Mouse (Mus musculus) liver, embryonic 12.5 days (tissue): ENCODE data around the gene Rab44. TPM values are rescaled to one million over a fixed set of nuclear protein-coding genes. Genes with fewer than 3 reads are reported as not detected.
A peak's percentile ranks its signal among the peaks of the same experiment; 100 is the strongest.

Source experiments
- ATAC-seq: fragments of 200-750 bp; cut with Nextera tagmentation; 2 replicates; pipeline ENCODE4 v1.8.0; 2017; ENCODE audit warnings: moderate number of reproducible peaks, mild to moderate bottlenecking, moderate library complexity
- H3K27ac ChIP-seq: fragments of 300-500 bp; sonication (generic); 2 replicates; pipeline ENCODE4 v1.5.1; 2016; ENCODE audit warnings: mild to moderate bottlenecking
- H3K27me3 ChIP-seq: fragments of 300-500 bp; sonication (generic); replicated peaks from 2 replicates; pipeline ENCODE4 v1.6.1; 2016; ENCODE audit warnings: mild to moderate bottlenecking, moderate library complexity
- H3K36me3 ChIP-seq: fragments of 300-500 bp; sonication (generic); 2 replicates; pipeline ENCODE4 v1.6.1; 2016; ENCODE audit warnings: mild to moderate bottlenecking, moderate library complexity
- H3K4me1 ChIP-seq: fragments of 300-500 bp; sonication (generic); 2 replicates; pipeline ENCODE4 v1.6.1; 2016
- H3K4me2 ChIP-seq: fragments of 300-500 bp; sonication (generic); 2 replicates; pipeline ENCODE4 v1.6.1; 2016; ENCODE audit warnings: mild to moderate bottlenecking, moderate library complexity
- H3K4me3 ChIP-seq: fragments of 300-500 bp; sonication (generic); 2 replicates; pipeline ENCODE4 v1.5.1; 2016; ENCODE audit warnings: mild to moderate bottlenecking, moderate library complexity
- H3K9ac ChIP-seq: fragments of 300-500 bp; sonication (generic); 2 replicates; pipeline ENCODE4 v1.6.1; 2016; ENCODE audit warnings: mild to moderate bottlenecking, moderate library complexity
- H3K9me3 ChIP-seq: fragments of 300-500 bp; sonication (generic); replicated peaks from 2 replicates; pipeline ENCODE4 v1.6.1; 2016; ENCODE audit warnings: mild to moderate bottlenecking, moderate library complexity
- WGBS: fragments of 180-500 bp; shearing (Covaris S2); methylation state at CpG from one replicate; pipeline ENCODE4 v1.1.7; 2016; ENCODE audit not compliant: insufficient replicate concordance; 5-methylcytosine and 5-hydroxymethylcytosine counted together
- polyA plus RNA-seq: library from polyadenylated mRNA; unstranded; fragments of >200 nt; fragmentation: Nextera tagmentation; extraction: Ambion mirVana; gene quantifications from 2 replicates; pipeline ENCODE4 v1.2.1, GENCODE M21; 2016

Rab44 gene
- polyA plus RNA-seq, 1 experiment from 2014 or later: 5.0 TPM

DNA sequence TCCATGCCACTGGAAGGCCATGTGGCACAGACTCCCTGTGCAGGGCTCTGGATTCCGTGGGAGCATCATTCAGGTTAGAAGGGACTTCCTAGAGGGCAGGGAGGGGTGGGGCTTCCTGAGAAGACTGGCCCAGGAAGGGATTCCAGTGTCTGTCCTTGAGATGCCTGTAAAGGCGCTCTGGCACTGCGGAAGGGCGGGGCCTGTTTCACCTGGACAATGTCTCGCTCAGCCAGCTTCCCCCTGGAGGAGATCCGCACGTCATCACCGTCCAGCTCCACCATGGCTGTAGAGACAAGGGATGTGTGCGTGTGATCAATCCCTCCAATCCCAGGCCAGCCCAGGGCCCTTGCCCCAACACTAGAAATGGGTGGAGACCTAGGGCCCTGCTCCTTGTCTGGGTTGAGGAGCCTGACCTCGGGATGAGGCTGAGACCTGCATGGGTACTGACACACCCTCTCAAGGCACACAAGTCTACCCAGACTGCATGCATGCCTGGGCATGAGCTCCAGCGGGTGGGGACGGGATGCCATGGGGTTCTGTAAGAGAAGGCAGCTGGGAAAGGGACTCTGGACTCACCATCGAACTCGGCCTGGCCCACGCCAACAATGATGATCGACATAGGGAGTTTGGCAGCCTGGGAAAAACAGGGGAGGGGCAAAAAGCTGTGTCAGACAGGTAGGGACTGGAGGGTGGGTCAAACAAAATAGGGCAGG is 46.0 kb downstream of the Rab44 start:
- no peak overlapping the region for H3K4me3 ChIP-seq
- ATAC-seq: no peak
- peaks cover 15% of the 10 kb centered on the region for H3K4me1 ChIP-seq
- H3K27me3 ChIP-seq: peaks cover 13% of the 10 kb centered on the region; the same call in 1 of the 2 replicates
- H3K9ac ChIP-seq: no peak overlapping the region
- H3K9me3 ChIP-seq: no peaks in the 10 kb centered on the region
- H3K4me2 ChIP-seq: no peak overlapping the region
- WGBS: 70% methylated on average over 16 of the region's 16 CpGs
- H3K27ac ChIP-seq: no peak overlapping the region
- H3K36me3 ChIP-seq: no peaks in the 10 kb centered on the region

DNA sequence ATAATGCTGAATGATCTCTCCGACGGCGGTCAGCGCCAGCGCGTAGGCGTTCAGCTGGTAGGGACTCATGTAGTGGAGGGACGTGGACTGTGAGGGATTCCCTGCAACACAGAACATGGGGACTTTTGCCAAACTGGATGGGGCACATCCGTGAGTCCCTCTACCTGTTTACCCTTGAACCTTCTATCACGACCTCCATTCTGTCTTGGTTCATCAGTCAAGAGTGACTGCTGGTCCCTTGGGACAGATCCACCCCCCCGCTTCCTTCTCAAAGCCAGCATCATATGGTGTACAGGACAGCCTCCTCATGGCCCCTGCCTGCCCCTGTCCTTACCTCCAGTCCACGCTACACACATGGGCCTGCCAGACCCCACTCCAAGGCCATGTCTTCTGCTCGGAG is 48.4 kb downstream of the Rab44 start:
- H3K4me1 ChIP-seq: peaks cover 37% of the 10 kb centered on the region
- H3K4me3 ChIP-seq: no peak overlapping the region
- no peak for ATAC-seq
- no peak overlapping the region for H3K27ac ChIP-seq
- H3K27me3 ChIP-seq: peaks cover 21% of the 10 kb centered on the region; the same call in 1 of the 2 replicates
- H3K9me3 ChIP-seq: no peaks in the 10 kb centered on the region
- no peaks in the 10 kb centered on the region for H3K36me3 ChIP-seq
- WGBS: 88% methylated on average over 13 of the region's 13 CpGs
- H3K9ac ChIP-seq: no peak overlapping the region
- H3K4me2 ChIP-seq: no peak overlapping the region

DNA sequence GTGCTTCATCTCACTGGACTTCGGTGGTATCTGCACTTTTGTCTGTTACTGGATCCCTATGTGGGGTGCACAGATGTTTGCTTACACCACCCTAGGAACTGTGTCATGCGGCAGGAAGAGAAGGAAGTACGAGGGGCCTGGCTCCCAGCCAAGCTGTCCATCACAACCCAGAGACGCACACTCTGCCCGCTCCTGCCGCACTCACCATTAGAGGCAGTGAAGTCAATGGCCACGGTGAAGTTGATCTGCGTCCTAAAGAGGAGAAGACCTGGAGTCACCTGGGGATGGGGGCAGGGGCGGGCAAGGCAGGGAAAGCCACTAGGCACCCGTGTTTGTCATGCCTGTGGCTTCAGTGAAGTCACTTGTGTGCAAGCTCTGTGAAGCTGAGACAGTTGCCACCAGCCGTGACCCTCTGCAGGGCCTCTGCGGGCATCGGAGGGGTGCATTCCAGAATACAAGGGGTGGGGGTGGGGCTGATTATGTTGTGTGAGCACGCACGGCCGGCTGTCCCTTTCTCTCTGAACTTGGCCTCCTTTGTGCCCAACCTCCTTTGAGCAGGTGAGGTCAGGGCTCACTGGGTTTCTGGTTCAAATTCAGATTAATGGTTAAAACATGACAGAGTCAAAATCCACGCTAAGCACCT is 50.6 kb downstream of the Rab44 start:
- peaks cover 21% of the 10 kb centered on the region; the same call in 1 of the 2 replicates for H3K27me3 ChIP-seq
- H3K4me3 ChIP-seq: no peak overlapping the region
- no peak overlapping the region for H3K9ac ChIP-seq
- no peaks in the 10 kb centered on the region for H3K36me3 ChIP-seq
- H3K9me3 ChIP-seq: no peaks in the 10 kb centered on the region
- no peak for ATAC-seq
- WGBS: 11% methylated on average over 17 of the region's 17 CpGs
- peak overlapping the region; percentile 24 for H3K4me2 ChIP-seq
- 0 out of 2 replicates have a peak overlapping the region, but pooled peaks have one; percentile 31 for H3K27ac ChIP-seq
- peaks cover 41% of the 10 kb centered on the region for H3K4me1 ChIP-seq

DNA sequence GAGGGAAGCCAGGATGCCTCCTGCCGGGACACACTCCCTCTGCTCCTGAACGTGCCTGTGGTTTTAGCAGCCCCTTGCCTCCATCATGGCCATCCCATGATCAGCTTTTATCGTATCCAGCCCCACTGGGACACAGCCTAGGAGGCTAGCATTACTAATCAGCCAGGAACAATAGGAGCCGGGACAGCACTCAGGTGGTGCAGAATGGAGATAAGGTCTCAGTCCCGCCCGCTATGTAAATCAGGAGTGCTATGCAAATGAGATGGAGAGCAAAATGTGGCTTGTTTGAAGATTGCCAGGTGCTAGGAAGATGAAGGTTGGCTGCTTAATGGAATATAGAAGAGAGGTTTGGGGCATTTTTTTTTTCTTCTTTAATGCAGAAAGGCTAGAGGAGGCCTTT is 51.5 kb downstream of the Rab44 start:
- Histone ChIP-seq H3K9me3 (no peaks in the 10 kb centered on the region), H3K9ac (no peak overlapping the region), H3K4me3 (no peak overlapping the region), H3K27ac (no peak overlapping the region), H3K4me2 (0 out of 2 replicates have a peak overlapping the region, but pooled peaks have one; percentile 24), H3K4me1 (peaks cover 41% of the 10 kb centered on the region), H3K27me3 (peaks cover 21% of the 10 kb centered on the region; the same call in 1 of the 2 replicates), H3K36me3 (no peaks in the 10 kb centered on the region)
- 14% methylated on average over 6 of the region's 6 CpGs for WGBS
- peak; percentile 58; the same call in 1 of the 2 replicates for ATAC-seq

DNA sequence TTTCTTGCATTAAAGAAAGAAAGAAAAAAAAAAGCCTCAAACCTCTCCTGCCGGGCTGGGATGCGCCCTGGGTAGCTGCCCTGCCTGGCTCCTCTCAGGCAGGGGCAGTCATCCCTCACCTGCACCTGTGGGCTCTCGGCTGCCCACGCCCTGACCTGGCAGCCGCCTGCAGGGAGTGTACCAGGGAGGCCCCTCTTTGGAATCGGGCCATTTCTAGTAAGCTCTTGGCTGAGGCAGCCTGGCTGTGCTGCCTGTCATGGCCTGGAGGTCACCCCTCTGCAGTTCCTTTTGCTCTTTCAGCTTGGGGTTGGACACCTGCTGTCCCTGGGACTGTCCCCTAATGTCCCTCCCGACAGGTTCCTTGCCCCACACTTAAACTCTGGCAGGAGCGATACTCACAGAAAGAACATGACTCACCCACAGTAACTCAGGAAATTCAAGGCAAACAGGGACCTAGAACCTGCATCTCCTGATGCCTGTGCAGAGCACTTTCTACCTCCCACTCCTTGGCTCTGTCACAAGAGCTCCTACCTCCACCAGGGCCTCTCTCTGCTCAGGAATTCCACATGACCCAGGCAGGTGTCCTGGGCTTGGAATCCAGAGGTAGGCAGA is 52.1 kb downstream of the Rab44 start:
- Histone ChIP-seq H3K9me3 (no peaks in the 10 kb centered on the region), H3K4me1 (peaks cover 47% of the 10 kb centered on the region), H3K27ac (no peak overlapping the region), H3K4me3 (no peak overlapping the region), H3K4me2 (no peak overlapping the region), H3K36me3 (no peaks in the 10 kb centered on the region), H3K9ac (no peak overlapping the region), H3K27me3 (peaks cover 21% of the 10 kb centered on the region; the same call in 1 of the 2 replicates)
- WGBS: 67% methylated on average over 8 of the region's 8 CpGs
- no peak for ATAC-seq

DNA sequence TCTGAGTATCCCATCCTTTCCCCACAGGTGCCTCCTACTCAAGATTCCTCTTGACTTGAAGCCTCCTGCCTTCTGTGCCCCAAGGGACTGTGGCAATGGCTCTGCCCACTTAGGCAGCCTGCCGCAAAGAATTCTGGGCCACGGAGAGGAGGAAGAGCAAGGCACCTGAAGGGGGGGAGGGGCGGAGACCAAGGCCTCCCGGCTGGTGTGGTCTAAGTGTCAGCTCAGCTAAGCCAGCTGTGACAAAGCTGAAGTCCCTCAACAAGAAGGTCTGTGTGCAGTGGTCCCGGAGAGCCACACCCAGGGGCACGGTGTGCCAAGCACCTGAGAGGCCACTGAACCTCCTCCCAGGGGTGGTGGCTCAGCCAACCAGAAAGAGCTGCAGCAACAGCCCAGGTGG is 53.4 kb downstream of the Rab44 start:
- H3K4me1 ChIP-seq: peaks cover 60% of the 10 kb centered on the region
- ATAC-seq: no peak
- no peak overlapping the region for H3K27ac ChIP-seq
- no peak overlapping the region for H3K4me3 ChIP-seq
- H3K36me3 ChIP-seq: no peaks in the 10 kb centered on the region
- H3K4me2 ChIP-seq: no peak overlapping the region
- H3K9me3 ChIP-seq: no peaks in the 10 kb centered on the region
- H3K27me3 ChIP-seq: peaks cover 21% of the 10 kb centered on the region; the same call in 1 of the 2 replicates
- no peak overlapping the region for H3K9ac ChIP-seq
- WGBS: 54% methylated on average over 6 of the region's 6 CpGs

DNA sequence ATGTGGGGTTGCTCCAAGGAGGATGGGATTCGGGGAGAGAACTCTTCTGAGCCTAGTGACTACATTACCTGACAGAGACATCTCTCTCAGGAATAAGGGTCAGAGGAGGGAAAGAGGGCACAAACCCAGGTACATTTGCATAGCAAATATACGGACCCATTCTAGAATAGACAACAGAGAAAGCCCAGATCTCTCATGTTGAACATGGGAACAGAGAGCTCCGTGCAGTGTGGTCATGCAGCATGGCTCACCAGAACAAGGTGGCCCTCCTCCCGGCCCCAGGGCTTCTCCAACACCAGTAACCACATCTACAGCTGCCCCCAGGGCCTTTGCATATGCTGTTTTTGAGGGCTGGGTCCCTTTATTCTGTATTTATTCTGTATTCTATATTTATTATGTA is 54.5 kb downstream of the Rab44 start:
- Histone ChIP-seq H3K27ac (no peak overlapping the region), H3K27me3 (peaks cover 18% of the 10 kb centered on the region; the same call in 1 of the 2 replicates), H3K9me3 (no peaks in the 10 kb centered on the region), H3K36me3 (no peaks in the 10 kb centered on the region), H3K4me3 (no peak overlapping the region), H3K9ac (no peak overlapping the region), H3K4me1 (peaks cover 63% of the 10 kb centered on the region), H3K4me2 (no peak overlapping the region)
- ATAC-seq: no peak
- 62% methylated on average over 4 of the region's 4 CpGs for WGBS

DNA sequence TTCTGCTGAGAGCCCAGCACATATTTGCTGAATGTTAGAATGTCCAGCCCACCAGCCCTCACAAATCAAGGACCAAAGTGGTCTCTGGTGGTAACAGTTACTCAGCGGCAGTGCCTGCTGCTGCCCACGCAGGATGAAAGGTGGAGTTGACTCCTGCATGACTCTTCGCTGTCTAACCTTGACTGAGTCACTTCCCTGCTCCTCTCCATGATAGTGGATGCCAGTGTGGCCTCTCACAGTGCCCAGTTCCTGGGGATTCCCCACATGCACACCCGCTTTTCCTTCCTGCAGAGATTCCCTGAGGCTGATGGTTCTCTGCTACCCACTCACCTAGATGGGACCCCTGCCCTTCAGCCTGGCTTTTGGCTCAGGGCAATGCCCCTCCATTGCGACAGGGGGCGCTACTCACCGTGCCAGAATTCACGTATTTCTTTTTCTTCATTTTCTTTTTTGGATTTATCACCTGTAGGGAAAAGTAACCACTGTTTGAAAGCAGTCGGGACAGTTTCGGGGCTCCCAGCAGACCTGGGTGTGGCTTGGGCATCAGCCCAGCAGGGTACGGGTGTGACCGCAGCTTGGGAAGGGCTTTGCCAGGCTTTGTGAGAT is 55.2 kb downstream of the Rab44 start:
- no peak overlapping the region for H3K4me2 ChIP-seq
- no peak overlapping the region for H3K4me3 ChIP-seq
- H3K36me3 ChIP-seq: no peaks in the 10 kb centered on the region
- H3K27ac ChIP-seq: no peak overlapping the region
- no peaks in the 10 kb centered on the region for H3K9me3 ChIP-seq
- ATAC-seq: no peak
- peaks cover 56% of the 10 kb centered on the region for H3K4me1 ChIP-seq
- peaks cover 15% of the 10 kb centered on the region; the same call in 1 of the 2 replicates for H3K27me3 ChIP-seq
- 65% methylated on average over 12 of the region's 12 CpGs for WGBS
- H3K9ac ChIP-seq: no peak overlapping the region

DNA sequence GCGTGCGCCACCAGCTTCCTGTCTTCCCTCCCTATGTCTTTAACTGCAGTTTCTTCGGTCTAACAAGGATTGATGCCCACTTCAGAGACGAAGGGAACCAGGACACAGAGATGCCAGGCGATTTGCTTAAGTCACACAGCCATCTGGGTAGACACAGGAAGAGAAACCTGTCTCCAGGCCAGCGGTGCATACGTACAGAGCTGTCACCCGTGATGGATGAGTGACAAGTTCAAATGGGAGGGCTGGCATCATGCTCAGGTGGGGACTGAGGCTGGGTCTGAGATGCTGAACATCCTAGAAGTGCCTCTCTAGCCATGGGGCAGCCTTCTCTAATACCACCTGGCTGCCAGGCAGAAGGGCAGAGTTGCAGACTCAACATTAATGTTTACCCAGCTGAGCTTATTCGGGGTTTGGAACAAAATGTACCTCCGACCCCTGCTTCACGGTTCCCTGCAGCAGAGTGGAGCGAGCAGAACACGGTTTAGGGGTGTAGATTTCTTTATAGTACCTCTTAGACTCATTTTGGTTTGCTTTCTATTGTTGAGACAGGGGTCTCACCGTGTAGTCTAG is 56.6 kb downstream of the Rab44 start:
- Histone ChIP-seq H3K27ac (no peak overlapping the region), H3K27me3 (peaks cover 6% of the 10 kb centered on the region; the same call in 1 of the 2 replicates), H3K9me3 (no peaks in the 10 kb centered on the region), H3K4me2 (no peak overlapping the region), H3K36me3 (no peaks in the 10 kb centered on the region), H3K9ac (no peak overlapping the region), H3K4me1 (peaks cover 42% of the 10 kb centered on the region), H3K4me3 (no peak overlapping the region)
- 59% methylated on average over 14 of the region's 14 CpGs for WGBS
- ATAC-seq: no peak

DNA sequence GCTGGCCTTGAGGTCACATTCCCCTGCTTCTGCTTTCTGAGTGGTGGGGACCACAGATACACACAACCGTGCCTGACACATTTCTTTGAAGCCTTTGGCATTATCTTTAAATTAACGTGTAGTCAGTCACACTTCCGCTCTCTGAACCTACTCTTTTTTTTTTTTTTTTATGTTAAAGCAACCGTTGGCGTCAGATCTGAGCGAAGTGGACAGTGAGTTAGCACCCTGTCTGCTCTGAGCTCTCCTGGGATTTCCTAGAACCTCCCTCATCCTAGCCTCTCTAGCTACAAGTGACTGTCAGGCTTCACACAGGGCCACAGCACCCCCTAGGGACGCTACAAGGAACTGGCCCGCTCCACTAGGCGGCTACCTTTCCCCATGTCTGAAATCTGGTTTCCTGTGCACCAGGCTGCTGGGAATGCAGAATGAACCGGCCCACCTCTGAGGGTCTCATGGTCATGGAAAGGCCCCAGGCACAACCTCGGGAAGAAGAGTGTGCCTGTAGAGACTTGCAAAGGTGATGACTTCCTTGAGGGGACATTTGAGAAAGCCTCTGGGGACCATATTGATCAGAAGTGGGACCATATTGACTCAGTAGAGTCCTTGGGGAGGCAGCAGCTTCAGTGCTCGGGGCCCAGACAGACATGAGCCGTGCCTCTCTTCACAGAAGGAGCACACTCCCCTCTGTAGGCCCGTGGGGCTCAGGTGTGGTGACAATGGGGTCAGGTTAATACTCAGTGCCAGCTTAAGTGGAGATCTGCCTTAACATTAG is 57.2 kb downstream of the Rab44 start:
- peaks cover 5% of the 10 kb centered on the region; the same call in 1 of the 2 replicates for H3K27me3 ChIP-seq
- WGBS: 5% methylated on average over 14 of the region's 14 CpGs
- H3K27ac ChIP-seq: no peak overlapping the region
- no peak overlapping the region for H3K4me3 ChIP-seq
- H3K36me3 ChIP-seq: no peaks in the 10 kb centered on the region
- peak; percentile 58 for ATAC-seq
- no peaks in the 10 kb centered on the region for H3K9me3 ChIP-seq
- peaks cover 35% of the 10 kb centered on the region for H3K4me1 ChIP-seq
- no peak overlapping the region for H3K9ac ChIP-seq
- H3K4me2 ChIP-seq: no peak overlapping the region

DNA sequence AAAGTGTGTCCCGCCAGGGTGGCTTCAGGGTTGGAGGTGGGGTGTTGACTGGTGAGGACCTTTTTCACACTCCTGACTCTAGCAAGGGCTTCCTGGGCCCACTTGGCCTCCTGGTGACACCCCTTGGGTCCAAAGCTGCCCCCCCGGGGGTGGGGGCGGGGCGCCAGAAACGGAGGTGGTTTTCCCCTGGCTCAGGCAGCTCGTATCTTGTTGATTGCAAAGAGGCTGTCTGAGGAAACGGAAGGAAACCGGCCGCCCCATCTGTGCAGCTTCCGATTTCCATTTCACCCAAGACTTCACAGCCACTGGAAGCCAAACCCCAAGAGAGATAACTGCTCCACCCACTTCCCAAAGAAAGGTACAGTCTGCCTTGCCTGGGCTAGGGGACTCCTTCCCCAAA is 58.1 kb downstream of the Rab44 start:
- no peak overlapping the region for H3K4me3 ChIP-seq
- 0 out of 2 replicates have a peak, but pooled peaks cover 6% of the 10 kb centered on the region for H3K27me3 ChIP-seq
- no peak for ATAC-seq
- H3K9ac ChIP-seq: no peak overlapping the region
- peaks cover 29% of the 10 kb centered on the region for H3K4me1 ChIP-seq
- H3K4me2 ChIP-seq: peak overlapping the region; percentile 26
- H3K27ac ChIP-seq: no peak overlapping the region
- no peaks in the 10 kb centered on the region for H3K36me3 ChIP-seq
- 11% methylated on average over 10 of the region's 10 CpGs for WGBS
- H3K9me3 ChIP-seq: no peaks in the 10 kb centered on the region
